Mouse (Mus musculus) liver, adult 2 months (tissue): ENCODE measurements around the gene Med7.

Source experiments
- CTCF ChIP-seq: fragments of 200-500 bp; IDR thresholded peaks from 2 replicates; pipeline ENCODE4 v1.5.1; 2011; ENCODE audit warnings: low read depth, low read length, control low read depth
- POLR2A ChIP-seq: fragments of 200-500 bp; IDR thresholded peaks from 2 replicates; pipeline ENCODE4 v1.6.1; 2011; ENCODE audit warnings: low read length, control low read depth; ENCODE audit not compliant: insufficient read depth; ENCODE audit errors: extremely low read depth

- TF ChIP-seq POLR2A (no peak), CTCF (no peak)
These were observed 31.7 kb upstream of the Med7 start for GRCm38 (mm10) chr11:46404986-46405385.
